ENCODE assay signal across 21 mouse cellular contexts in the genomic region with DNA sequence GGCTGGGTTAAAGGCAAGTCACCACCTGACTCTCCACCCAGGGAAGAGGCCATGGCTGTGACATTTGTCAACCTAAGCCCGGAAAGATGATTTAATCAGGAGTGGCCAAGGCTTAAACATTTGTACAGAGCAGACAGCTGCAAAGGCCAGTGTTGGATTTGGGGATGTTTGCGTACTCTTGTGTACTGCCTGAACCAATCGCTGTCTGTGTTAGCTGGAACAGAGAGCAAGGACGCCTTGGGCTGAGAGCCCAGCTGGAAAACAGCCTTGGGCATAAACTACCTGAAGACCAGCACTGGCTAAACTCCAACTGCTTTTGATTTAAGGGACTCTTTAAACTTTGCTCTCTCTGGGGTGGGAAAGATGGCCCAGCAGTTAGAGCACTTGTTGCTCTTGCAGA. TPM values are rescaled to one million over a fixed set of nuclear protein-coding genes. Genes with fewer than 3 reads are reported as not detected.
DNase-seq lines count a peak whose midpoint lies in the region; ATAC-seq and TF ChIP-seq lines count a peak whose summit lies in the region.
"Had no signal": no experiment of that assay in that cellular context is flagged by ENCODE, and none has a peak within 500 bp of the region (broad histone marks: within the 10 kb centered on the region; RNA-seq: fewer than 3 reads in every experiment).

No protein-coding gene starts in this region.

- peaks cover 24% of the 10 kb centered on the region for H3K4me1 ChIP-seq in forebrain, embryonic 10.5 days
- H3K4me1 ChIP-seq in forebrain, embryonic 12.5 days, result peaks cover 21% of the 10 kb centered on the region
- peaks cover 9% of the 10 kb centered on the region; the same call in 1 of the 2 replicates for H3K4me1 ChIP-seq in kidney, postnatal 0 days (replicated peaks; ENCODE audit: insufficient read depth, low read length)
- H3K4me1 ChIP-seq in neural tube, embryonic 12.5 days, result peaks cover 39% of the 10 kb centered on the region
- no peaks in the 10 kb centered on the region for H3K4me1 ChIP-seq in lung, adult 2 months (ENCODE audit: control insufficient read depth, insufficient read depth, low read length)

- no peak overlapping the region for H3K27ac ChIP-seq in forebrain, embryonic 10.5 days
- no peak overlapping the region for H3K27ac ChIP-seq in forebrain, embryonic 12.5 days
- peak overlapping the region; percentile 66 for H3K27ac ChIP-seq in kidney, postnatal 0 days
- H3K27ac ChIP-seq in neural tube, embryonic 12.5 days, result no peak overlapping the region
- H3K27ac ChIP-seq: embryonic facial prominence, embryonic 12.5 days; heart, embryonic 10.5 days; intestine, embryonic 15.5 days; liver, embryonic 15.5 days; midbrain, embryonic 12.5 days had no signal

- H3K27me3 ChIP-seq in forebrain, embryonic 10.5 days (ENCODE audit: poor library complexity, severe bottlenecking), result peaks cover 100% of the 10 kb centered on the region
- peaks cover 98% of the 10 kb centered on the region for H3K27me3 ChIP-seq in forebrain, embryonic 12.5 days
- H3K27me3 ChIP-seq in kidney, postnatal 0 days (ENCODE audit: insufficient read depth, low read length), result no peaks in the 10 kb centered on the region
- no peaks in the 10 kb centered on the region for H3K27me3 ChIP-seq in neural tube, embryonic 12.5 days (replicated peaks)

- no peak for TF ChIP-seq POLR2A in lung, adult 2 months (IDR thresholded peaks at IDR 0.05; ENCODE audit: borderline replicate concordance, extremely low read depth, low read depth, low read length)

- H3K4me2 ChIP-seq in forebrain, embryonic 12.5 days, result no peak overlapping the region
- H3K4me2 ChIP-seq in kidney, postnatal 0 days (ENCODE audit: low read length), result peak overlapping the region; percentile 81
- H3K4me2 ChIP-seq in neural tube, embryonic 12.5 days (replicated peaks), result peak overlapping the region; percentile 96
- H3K4me2 ChIP-seq: embryonic facial prominence, embryonic 12.5 days; intestine, embryonic 15.5 days; liver, embryonic 15.5 days; midbrain, embryonic 12.5 days had no signal

- WGBS in forebrain, embryonic 10.5 days, result 8% methylated on average over 4 of the region's 4 CpGs
- under 1% methylated on average over 4 of the region's 4 CpGs for WGBS in forebrain, embryonic 12.5 days
- WGBS in kidney, postnatal 0 days, result 30% methylated on average over 4 of the region's 4 CpGs
- WGBS in neural tube, embryonic 12.5 days, result 19% methylated on average over 4 of the region's 4 CpGs
- WGBS in lung, adult 2 months, result 21% methylated on average over 4 of the region's 4 CpGs

- no peaks in the 10 kb centered on the region for H3K36me3 ChIP-seq in forebrain, embryonic 10.5 days (replicated peaks)
- no peaks in the 10 kb centered on the region for H3K36me3 ChIP-seq in forebrain, embryonic 12.5 days (replicated peaks)
- H3K36me3 ChIP-seq in kidney, postnatal 0 days (ENCODE audit: insufficient read depth, low read length), result no peaks in the 10 kb centered on the region
- H3K36me3 ChIP-seq in neural tube, embryonic 12.5 days, result no peaks in the 10 kb centered on the region
- H3K36me3 ChIP-seq: embryonic facial prominence, embryonic 12.5 days; heart, embryonic 10.5 days; intestine, embryonic 15.5 days; liver, embryonic 15.5 days; midbrain, embryonic 12.5 days had no signal

- ATAC-seq in forebrain, embryonic 12.5 days (ENCODE audit: low FRiP score), result no peak
- ATAC-seq in kidney, postnatal 0 days (replicated peaks; ENCODE audit: low FRiP score, low read depth), result no peak
- ATAC-seq in neural tube, embryonic 12.5 days (ENCODE audit: low FRiP score, low read depth), result no peak
- ATAC-seq: intestine, embryonic 15.5 days had no signal

- H3K4me3 ChIP-seq in forebrain, embryonic 10.5 days, result no peak overlapping the region
- no peak overlapping the region for H3K4me3 ChIP-seq in forebrain, embryonic 12.5 days (replicated peaks)
- H3K4me3 ChIP-seq in kidney, postnatal 0 days (replicated peaks; ENCODE audit: low read depth, low read length), result peak overlapping the region; percentile 13; the same call in 1 of the 2 replicates
- peak overlapping the region; percentile 19 for H3K4me3 ChIP-seq in neural tube, embryonic 12.5 days
- no peak overlapping the region for H3K4me3 ChIP-seq in lung, adult 2 months (replicated peaks; ENCODE audit: extremely low read depth, low read depth, low read length)
- H3K4me3 ChIP-seq: embryonic facial prominence, embryonic 12.5 days; heart, embryonic 10.5 days; intestine, embryonic 15.5 days; liver, embryonic 15.5 days; midbrain, embryonic 12.5 days; myocyte had no signal

- DNase-seq in forebrain, embryonic 10.5 days (ENCODE audit: extremely low spot score, low spot score), result peak; percentile 31
- DNase-seq in adrenal gland, postnatal 36 days, result peak; percentile 53 to 61
- DNase-seq in kidney, postnatal 0 days (ENCODE audit: low spot score), result peak; percentile 32
- DNase-seq in right cerebral cortex, postnatal 14 days, result no peak
- DNase-seq in lung, adult 2 months, result no peak
- DNase-seq in urinary bladder, adult 18-20 months (ENCODE audit: low spot score in 2 of 2), result no peak
- DNase-seq: cerebellum, postnatal 10 days; lung, postnatal 36 days; retina, postnatal 1 day had no signal

- no peak for TF ChIP-seq CTCF in kidney, postnatal 0 days (IDR thresholded peaks at IDR 0.05; ENCODE audit: low read depth)
- no peak for TF ChIP-seq CTCF in lung, adult 2 months (IDR thresholded peaks at IDR 0.05; ENCODE audit: insufficient read depth, low read length)

- H3K9me3 ChIP-seq in forebrain, embryonic 10.5 days, result no peaks in the 10 kb centered on the region
- H3K9me3 ChIP-seq in forebrain, embryonic 12.5 days, result no peaks in the 10 kb centered on the region
- H3K9me3 ChIP-seq in kidney, postnatal 0 days (replicated peaks; ENCODE audit: low read length), result no peaks in the 10 kb centered on the region
- H3K9me3 ChIP-seq in neural tube, embryonic 12.5 days, result no peaks in the 10 kb centered on the region
- H3K9me3 ChIP-seq: embryonic facial prominence, embryonic 12.5 days; heart, embryonic 10.5 days; intestine, embryonic 15.5 days; liver, embryonic 15.5 days; midbrain, embryonic 12.5 days had no signal

- H3K9ac ChIP-seq in forebrain, embryonic 12.5 days, result no peak overlapping the region
- peak overlapping the region; percentile 66 for H3K9ac ChIP-seq in kidney, postnatal 0 days (ENCODE audit: low read depth, low read length)
- peak overlapping the region; percentile 70; the same call in 1 of the 2 replicates for H3K9ac ChIP-seq in neural tube, embryonic 12.5 days
- H3K9ac ChIP-seq: embryonic facial prominence, embryonic 12.5 days; intestine, embryonic 15.5 days; liver, embryonic 15.5 days; midbrain, embryonic 12.5 days had no signal

RNA-seq across cellular contexts. Expression of a gene that starts 3.1 kb away (rescaled TPM):
- 0.10 TPM in 1 of 2 replicates, not detected in the other for polyA plus RNA-seq in forebrain, embryonic 10.5 days (2016; fragmentation: Nextera tagmentation; extraction: Ambion mirVana)
- not detected in 2 replicates for polyA plus RNA-seq in forebrain, embryonic 12.5 days (2016; fragmentation: Nextera tagmentation; extraction: Ambion mirVana)
- under 1 TPM; 0.17 to 0.36 TPM for total RNA-seq in adrenal gland, postnatal 36 days (2021)
- polyA plus RNA-seq in kidney, postnatal 0 days (2015; fragmentation: Nextera tagmentation; extraction: Ambion mirVana), result 7.9 and 8.0 TPM in 2 replicates
- polyA plus RNA-seq in neural tube, embryonic 12.5 days (2016; fragmentation: Nextera tagmentation; extraction: Ambion mirVana), result 55.9 and 68.9 TPM in 2 replicates
- polyA plus RNA-seq in lung, adult 2 months (2012; rRNA removed), result 0.09 TPM in 2 replicates
- total RNA-seq: hematopoietic stem cell, adult 5-6 weeks; left cerebral cortex, postnatal 36 days had no signal
- polyA plus RNA-seq: C2C12; liver, embryonic 15.5 days; midbrain, embryonic 12.5 days; myocyte had no signal

RNA-seq across cellular contexts. Expression of a gene that starts 3.1 kb away (rescaled TPM):
- polyA plus RNA-seq in forebrain, embryonic 10.5 days (2016; fragmentation: Nextera tagmentation; extraction: Ambion mirVana), result not detected in 2 replicates
- polyA plus RNA-seq in forebrain, embryonic 12.5 days (2016; fragmentation: Nextera tagmentation; extraction: Ambion mirVana), result not detected in 2 replicates
- 10 to 100 TPM; 13.6 to 15.5 TPM for total RNA-seq in adrenal gland, postnatal 36 days (2021)
- polyA plus RNA-seq in kidney, postnatal 0 days (2015; fragmentation: Nextera tagmentation; extraction: Ambion mirVana), result 3.3 and 4.4 TPM in 2 replicates
- polyA plus RNA-seq in neural tube, embryonic 12.5 days (2016; fragmentation: Nextera tagmentation; extraction: Ambion mirVana), result 14.2 and 16.0 TPM in 2 replicates
- polyA plus RNA-seq in lung, adult 2 months (2012; rRNA removed), result 0.63 and 1.4 TPM in 2 replicates
- total RNA-seq: hematopoietic stem cell, adult 5-6 weeks; left cerebral cortex, postnatal 36 days had no signal
- polyA plus RNA-seq: C2C12; forebrain, embryonic 11.5 days; liver, embryonic 15.5 days; midbrain, embryonic 12.5 days; myocyte had no signal

RNA-seq across cellular contexts. Expression of a gene that starts 4.3 kb away (rescaled TPM):
- polyA plus RNA-seq in forebrain, embryonic 10.5 days (2016; fragmentation: Nextera tagmentation; extraction: Ambion mirVana), result not detected in 2 replicates
- 0.08 TPM in 1 of 2 replicates, not detected in the other for polyA plus RNA-seq in forebrain, embryonic 12.5 days (2016; fragmentation: Nextera tagmentation; extraction: Ambion mirVana)
- 10 to 100 TPM; 23.9 to 35.9 TPM for total RNA-seq in adrenal gland, postnatal 36 days (2021)
- 73.4 and 76.7 TPM in 2 replicates for polyA plus RNA-seq in kidney, postnatal 0 days (2015; fragmentation: Nextera tagmentation; extraction: Ambion mirVana)
- polyA plus RNA-seq in neural tube, embryonic 12.5 days (2016; fragmentation: Nextera tagmentation; extraction: Ambion mirVana), result 20.8 and 21.4 TPM in 2 replicates
- polyA plus RNA-seq in lung, adult 2 months (2012; rRNA removed), result 0.49 and 0.67 TPM in 2 replicates
- total RNA-seq: hematopoietic stem cell, adult 5-6 weeks; left cerebral cortex, postnatal 36 days had no signal
- polyA plus RNA-seq: C2C12; forebrain, embryonic 11.5 days; myocyte had no signal

RNA-seq across cellular contexts. Expression of a gene that starts 11.1 kb away (rescaled TPM):
- not detected in 2 replicates for polyA plus RNA-seq in forebrain, embryonic 10.5 days (2016; fragmentation: Nextera tagmentation; extraction: Ambion mirVana)
- polyA plus RNA-seq in forebrain, embryonic 12.5 days (2016; fragmentation: Nextera tagmentation; extraction: Ambion mirVana), result not detected in 2 replicates
- 1 to 10 TPM; 3.8 to 4.1 TPM for total RNA-seq in adrenal gland, postnatal 36 days (2021)
- polyA plus RNA-seq in kidney, postnatal 0 days (2015; fragmentation: Nextera tagmentation; extraction: Ambion mirVana), result 57.8 and 67.0 TPM in 2 replicates
- 34.4 and 36.8 TPM in 2 replicates for polyA plus RNA-seq in neural tube, embryonic 12.5 days (2016; fragmentation: Nextera tagmentation; extraction: Ambion mirVana)
- 0.43 and 0.75 TPM in 2 replicates for polyA plus RNA-seq in lung, adult 2 months (2012; rRNA removed)
- total RNA-seq: hematopoietic stem cell, adult 5-6 weeks; left cerebral cortex, postnatal 36 days had no signal
- polyA plus RNA-seq: C2C12; forebrain, embryonic 11.5 days; liver, embryonic 15.5 days; midbrain, embryonic 12.5 days; myocyte had no signal

RNA-seq across cellular contexts. Expression of a gene that starts 17.0 kb away (rescaled TPM):
- not detected in 2 replicates for polyA plus RNA-seq in forebrain, embryonic 10.5 days (2016; fragmentation: Nextera tagmentation; extraction: Ambion mirVana)
- polyA plus RNA-seq in forebrain, embryonic 12.5 days (2016; fragmentation: Nextera tagmentation; extraction: Ambion mirVana), result not detected in 2 replicates
- not detected for total RNA-seq in adrenal gland, postnatal 36 days (2021)
- polyA plus RNA-seq in kidney, postnatal 0 days (2015; fragmentation: Nextera tagmentation; extraction: Ambion mirVana), result 44.6 and 45.5 TPM in 2 replicates
- 48.9 and 49.0 TPM in 2 replicates for polyA plus RNA-seq in neural tube, embryonic 12.5 days (2016; fragmentation: Nextera tagmentation; extraction: Ambion mirVana)
- polyA plus RNA-seq in lung, adult 2 months (2012; rRNA removed), result not detected in 2 replicates
- total RNA-seq: hematopoietic stem cell, adult 5-6 weeks; left cerebral cortex, postnatal 36 days had no signal
- polyA plus RNA-seq: C2C12; embryonic facial prominence, embryonic 12.5 days; forebrain, embryonic 11.5 days; liver, embryonic 15.5 days; midbrain, embryonic 12.5 days; myocyte had no signal

Comparison
In these comparisons a context has a peak if more than half of its experiments do, and no peak if none do; other contexts are left out.
1. DNase-seq: peak in forebrain, embryonic 10.5 days (single experiment), adrenal gland, postnatal 36 days (2 of 2) and kidney, postnatal 0 days (single experiment); none in right cerebral cortex, postnatal 14 days (single experiment), lung, adult 2 months (single experiment) and urinary bladder, adult 18-20 months (0 of 2).
2. H3K4me3 ChIP-seq: peak in kidney, postnatal 0 days (single experiment) and neural tube, embryonic 12.5 days (single experiment); none in forebrain, embryonic 10.5 days (single experiment), forebrain, embryonic 12.5 days (single experiment) and lung, adult 2 months (single experiment).
3. RNA of a gene that starts 4.3 kb away (polyA plus RNA-seq): 73.4 to 76.7 TPM in kidney, postnatal 0 days and 20.8 to 21.4 TPM in neural tube, embryonic 12.5 days; 0.49 to 0.67 TPM in lung, adult 2 months, not detected in forebrain, embryonic 10.5 days and 0.08 TPM in forebrain, embryonic 12.5 days; every median in the first group is over 10 times any median in the second.